Mouse (Mus musculus): ENCODE data around the gene Nol8. TPM values are rescaled to one million over a fixed set of nuclear protein-coding genes. Genes with fewer than 3 reads are reported as not detected.

Gene Nol8
- polyA plus RNA-seq, 1 experiment from 2014 or later: 27.8 TPM

- Histone ChIP-seq H3K36me3 (ENCODE audit: control insufficient read depth, insufficient read depth, low read length) (peaks cover 20% of the 10 kb centered on the region; the same call in 1 of the 2 replicates), H3K4me3 (ENCODE audit: low read depth, low read length) (no peak overlapping the region), H3K4me1 (replicated peaks; ENCODE audit: control insufficient read depth, insufficient read depth, low read length) (no peaks in the 10 kb centered on the region), H3K9ac (ENCODE audit: low read depth, low read length) (no peak overlapping the region), H3K27me3 (ENCODE audit: control insufficient read depth, insufficient read depth, low read length) (no peaks in the 10 kb centered on the region), H3K27ac (ENCODE audit: low read depth, low read length) (no peak overlapping the region), H3K4me2 (replicated peaks; ENCODE audit: low read depth, low read length) (no peak overlapping the region), H3K9me3 (ENCODE audit: control insufficient read depth, low read length) (no peaks in the 10 kb centered on the region)
- DNase-seq (ENCODE audit: low spot score) (no peak), ATAC-seq (ENCODE audit: low FRiP score) (no peak)
- 95% methylated on average over 12 of the region's 12 CpGs for WGBS
Observed at GRCm38 (mm10) chr13:49712047-49712721, 59.3 kb downstream of the Nol8 start.

- ATAC-seq (ENCODE audit: low FRiP score): no peak
- Histone ChIP-seq H3K36me3 (ENCODE audit: control insufficient read depth, insufficient read depth, low read length) (peaks cover 20% of the 10 kb centered on the region), H3K4me2 (replicated peaks; ENCODE audit: low read depth, low read length) (no peak overlapping the region), H3K27me3 (ENCODE audit: control insufficient read depth, insufficient read depth, low read length) (no peaks in the 10 kb centered on the region), H3K9me3 (ENCODE audit: control insufficient read depth, low read length) (no peaks in the 10 kb centered on the region), H3K4me1 (replicated peaks; ENCODE audit: control insufficient read depth, insufficient read depth, low read length) (no peaks in the 10 kb centered on the region), H3K9ac (ENCODE audit: low read depth, low read length) (no peak overlapping the region), H3K4me3 (ENCODE audit: low read depth, low read length) (no peak overlapping the region), H3K27ac (ENCODE audit: low read depth, low read length) (no peak overlapping the region)
- 92% methylated on average over 3 of the region's 3 CpGs for WGBS
- DNase-seq (ENCODE audit: low spot score): no peak
Observed at GRCm38 (mm10) chr13:49719310-49719709, 66.4 kb downstream of the Nol8 start.

Other genes starting within 250 kb of the Nol8 start
- gene Ippk, start 231.8 kb upstream of the Nol8 start, polyA plus RNA-seq (2014; fragmentation: Nextera tagmentation; extraction: Ambion mirVana): 14.1 and 14.6 TPM in 2 replicates
- 0.65 and 0.71 TPM in 2 replicates for gene Tes3-ps, start 159.8 kb upstream of the Nol8 start, polyA plus RNA-seq (2014; fragmentation: Nextera tagmentation; extraction: Ambion mirVana)
- gene Ecm2, start 148.3 kb upstream of the Nol8 start, polyA plus RNA-seq (2014; fragmentation: Nextera tagmentation; extraction: Ambion mirVana): 1.1 and 1.2 TPM in 2 replicates
- 0.10 and 0.26 TPM in 2 replicates for gene Aspn, start 108.6 kb upstream of the Nol8 start, polyA plus RNA-seq (2014; fragmentation: Nextera tagmentation; extraction: Ambion mirVana)
- 0.54 and 1.1 TPM in 2 replicates for gene Omd, start 70.6 kb upstream of the Nol8 start, polyA plus RNA-seq (2014; fragmentation: Nextera tagmentation; extraction: Ambion mirVana)
- 14.1 and 14.6 TPM in 2 replicates for gene Ogn, start 45.0 kb upstream of the Nol8 start, polyA plus RNA-seq (2014; fragmentation: Nextera tagmentation; extraction: Ambion mirVana)
- gene Cenpp, start 293 bp upstream of the Nol8 start, polyA plus RNA-seq (2014; fragmentation: Nextera tagmentation; extraction: Ambion mirVana): 34.2 and 38.3 TPM in 2 replicates
- gene Iars, start 29.0 kb downstream of the Nol8 start, polyA plus RNA-seq (2014; fragmentation: Nextera tagmentation; extraction: Ambion mirVana): 100 and 111 TPM in 2 replicates
- gene Gm30302, start 145.9 kb downstream of the Nol8 start, polyA plus RNA-seq (2014; fragmentation: Nextera tagmentation; extraction: Ambion mirVana): not detected in 2 replicates